Mouse (Mus musculus) midbrain, embryonic 13.5 days (tissue): ENCODE data around the gene Plk3. TPM values are rescaled to one million over a fixed set of nuclear protein-coding genes. Genes with fewer than 3 reads are reported as not detected.

Source experiments
- ATAC-seq: fragments of 200-750 bp; cut with Nextera tagmentation; 2 replicates; pipeline ENCODE4 v1.8.0; 2017; ENCODE audit warnings: mild to moderate bottlenecking, moderate TSS enrichment, moderate library complexity
- H3K27ac ChIP-seq: fragments of 300-500 bp; sonication (generic); 2 replicates; pipeline ENCODE4 v1.5.1; 2015; ENCODE audit warnings: inconsistent platforms, mild to moderate bottlenecking, moderate library complexity
- H3K27me3 ChIP-seq: fragments of 300-500 bp; sonication (generic); 2 replicates; pipeline ENCODE4 v1.6.1; 2015; ENCODE audit warnings: mild to moderate bottlenecking, inconsistent platforms
- H3K36me3 ChIP-seq: fragments of 300-500 bp; sonication (generic); 2 replicates; pipeline ENCODE4 v1.6.1; 2015; ENCODE audit warnings: mild to moderate bottlenecking, inconsistent platforms
- H3K4me1 ChIP-seq: fragments of 300-500 bp; sonication (generic); replicated peaks from 2 replicates; pipeline ENCODE4 v1.6.1; 2015; ENCODE audit warnings: inconsistent platforms
- H3K4me2 ChIP-seq: fragments of 300-500 bp; sonication (generic); replicated peaks from 2 replicates; pipeline ENCODE4 v1.6.1; 2015; ENCODE audit warnings: moderate library complexity, mild to moderate bottlenecking, inconsistent platforms
- H3K4me3 ChIP-seq: fragments of 300-500 bp; sonication (generic); replicated peaks from 2 replicates; pipeline ENCODE4 v1.5.1; 2015; ENCODE audit warnings: mild to moderate bottlenecking, inconsistent platforms
- H3K9ac ChIP-seq: fragments of 300-500 bp; sonication (generic); replicated peaks from 2 replicates; pipeline ENCODE4 v1.6.1; 2015; ENCODE audit warnings: mild to moderate bottlenecking, inconsistent platforms
- H3K9me3 ChIP-seq: fragments of 300-500 bp; sonication (generic); 2 replicates; pipeline ENCODE4 v1.6.1; 2016; ENCODE audit warnings: mild to moderate bottlenecking, inconsistent platforms
- WGBS: fragments of 180-500 bp; shearing (Covaris S2); methylation state at CpG from one replicate; pipeline ENCODE4 v1.1.7; 2015; 5-methylcytosine and 5-hydroxymethylcytosine counted together
- polyA plus RNA-seq: library from polyadenylated mRNA; unstranded; fragments of >200 nt; fragmentation: Nextera tagmentation; extraction: Ambion mirVana; gene quantifications from 2 replicates; pipeline ENCODE4 v1.2.1, GENCODE M21; 2015

The Plk3 gene
- polyA plus RNA-seq, 1 experiment from 2014 or later = 18.6 TPM

- H3K27ac ChIP-seq = no peak overlapping the region
- WGBS = 88% methylated on average over 6 of the region's 6 CpGs
- H3K9ac ChIP-seq = no peak overlapping the region
- H3K36me3 ChIP-seq = peaks cover 63% of the 10 kb centered on the region
- no peak overlapping the region for H3K4me2 ChIP-seq
- H3K4me3 ChIP-seq = no peak overlapping the region
- peaks cover 27% of the 10 kb centered on the region for H3K4me1 ChIP-seq
- H3K27me3 ChIP-seq = no peaks in the 10 kb centered on the region
- H3K9me3 ChIP-seq = no peaks in the 10 kb centered on the region
- ATAC-seq = no peak
Observed at GRCm38 (mm10) chr4:117150212-117150733, 16.5 kb upstream of the Plk3 start.

GRCm38 (mm10) chr4:117149291-117150211 lies 15.8 kb upstream of the Plk3 start:
- ATAC-seq = no peak
- no peaks in the 10 kb centered on the region for H3K27me3 ChIP-seq
- no peak overlapping the region for H3K27ac ChIP-seq
- H3K9me3 ChIP-seq = no peaks in the 10 kb centered on the region
- peaks cover 61% of the 10 kb centered on the region for H3K36me3 ChIP-seq
- no peak overlapping the region for H3K4me3 ChIP-seq
- H3K4me2 ChIP-seq = no peak overlapping the region
- WGBS = 70% methylated on average over 6 of the region's 6 CpGs
- no peak overlapping the region for H3K9ac ChIP-seq
- peaks cover 20% of the 10 kb centered on the region for H3K4me1 ChIP-seq

- Histone ChIP-seq H3K36me3 (peaks cover 53% of the 10 kb centered on the region), H3K9ac (no peak overlapping the region), H3K27ac (no peak overlapping the region), H3K4me3 (no peak overlapping the region), H3K9me3 (no peaks in the 10 kb centered on the region), H3K4me2 (no peak overlapping the region), H3K27me3 (no peaks in the 10 kb centered on the region), H3K4me1 (peaks cover 13% of the 10 kb centered on the region)
- WGBS = 70% methylated on average over 24 of the region's 24 CpGs
- 0 out of 2 replicates have a peak, but pooled peaks have one; percentile 31 for ATAC-seq
Observed at GRCm38 (mm10) chr4:117148815-117149214, 15.1 kb upstream of the Plk3 start.

GRCm38 (mm10) chr4:117148047-117148713 lies 14.4 kb upstream of the Plk3 start:
- peaks cover 47% of the 10 kb centered on the region for H3K36me3 ChIP-seq

GRCm38 (mm10) chr4:117146176-117146575 lies 12.4 kb upstream of the Plk3 start:
- Histone ChIP-seq H3K4me2 (no peak overlapping the region), H3K4me1 (no peaks in the 10 kb centered on the region), H3K9ac (no peak overlapping the region), H3K27me3 (peaks cover 6% of the 10 kb centered on the region; the same call in 1 of the 2 replicates), H3K4me3 (no peak overlapping the region), H3K36me3 (peaks cover 29% of the 10 kb centered on the region), H3K27ac (no peak overlapping the region), H3K9me3 (no peaks in the 10 kb centered on the region)
- 32% methylated on average over 15 of the region's 15 CpGs for WGBS
- no peak for ATAC-seq

More at GRCm38 (mm10) chr4:117148047-117148713, 14.4 kb upstream of the Plk3 start:
- H3K4me2 ChIP-seq = no peak overlapping the region
- H3K4me1 ChIP-seq = peaks cover 7% of the 10 kb centered on the region; the same call in 1 of the 2 replicates
- WGBS = 86% methylated on average over 18 of the region's 18 CpGs
- ATAC-seq = no peak
- H3K27ac ChIP-seq = no peak overlapping the region
- H3K9me3 ChIP-seq = no peaks in the 10 kb centered on the region
- no peak overlapping the region for H3K9ac ChIP-seq
- H3K4me3 ChIP-seq = no peak overlapping the region
- peaks cover under 1% of the 10 kb centered on the region; the same call in 1 of the 2 replicates for H3K27me3 ChIP-seq

GRCm38 (mm10) chr4:117145248-117145647 lies 11.5 kb upstream of the Plk3 start:
- Histone ChIP-seq H3K4me1 (no peaks in the 10 kb centered on the region), H3K4me2 (no peak overlapping the region), H3K9ac (no peak overlapping the region), H3K4me3 (no peak overlapping the region), H3K36me3 (peaks cover 20% of the 10 kb centered on the region), H3K27me3 (peaks cover 6% of the 10 kb centered on the region; the same call in 1 of the 2 replicates), H3K27ac (no peak overlapping the region), H3K9me3 (no peaks in the 10 kb centered on the region)
- 93% methylated on average over 13 of the region's 13 CpGs for WGBS
- no peak for ATAC-seq

DNA sequence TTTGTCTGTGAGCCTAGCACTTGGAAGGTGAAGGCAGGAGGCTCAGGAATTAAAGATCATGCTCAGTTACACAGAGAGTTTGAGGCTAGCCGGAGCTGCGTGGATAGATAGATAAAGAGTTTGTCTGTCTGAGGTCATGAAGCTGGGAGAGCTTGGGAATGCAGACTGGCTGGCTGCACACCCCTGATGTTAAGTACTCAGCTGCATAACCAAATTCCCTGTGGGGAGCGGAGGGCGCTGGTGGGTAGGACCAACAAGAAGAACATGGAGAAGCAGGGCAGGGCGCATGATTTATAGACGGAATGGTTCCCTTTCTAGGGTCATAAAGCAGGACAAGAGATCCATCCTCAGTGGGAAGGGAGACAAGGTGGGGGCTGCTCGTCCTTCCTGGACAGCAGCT lies 9.3 kb upstream of the Plk3 start:
- peaks cover 6% of the 10 kb centered on the region; the same call in 1 of the 2 replicates for H3K27me3 ChIP-seq
- WGBS = 67% methylated on average over 7 of the region's 7 CpGs
- no peaks in the 10 kb centered on the region for H3K4me1 ChIP-seq
- no peaks in the 10 kb centered on the region for H3K36me3 ChIP-seq
- no peak overlapping the region for H3K4me2 ChIP-seq
- no peak overlapping the region for H3K9ac ChIP-seq
- no peak for ATAC-seq
- no peak overlapping the region for H3K4me3 ChIP-seq
- no peak overlapping the region for H3K27ac ChIP-seq
- H3K9me3 ChIP-seq = no peaks in the 10 kb centered on the region

GRCm38 (mm10) chr4:117140613-117141012 lies 6.8 kb upstream of the Plk3 start:
- H3K4me1 ChIP-seq = no peaks in the 10 kb centered on the region
- peaks cover 6% of the 10 kb centered on the region; the same call in 1 of the 2 replicates for H3K27me3 ChIP-seq
- H3K36me3 ChIP-seq = no peaks in the 10 kb centered on the region
- ATAC-seq = no peak
- H3K4me2 ChIP-seq = no peak overlapping the region
- WGBS = 36% methylated on average over 4 of the region's 4 CpGs
- H3K9ac ChIP-seq = no peak overlapping the region
- no peak overlapping the region for H3K4me3 ChIP-seq
- H3K9me3 ChIP-seq = no peaks in the 10 kb centered on the region
- no peak overlapping the region for H3K27ac ChIP-seq

DNA sequence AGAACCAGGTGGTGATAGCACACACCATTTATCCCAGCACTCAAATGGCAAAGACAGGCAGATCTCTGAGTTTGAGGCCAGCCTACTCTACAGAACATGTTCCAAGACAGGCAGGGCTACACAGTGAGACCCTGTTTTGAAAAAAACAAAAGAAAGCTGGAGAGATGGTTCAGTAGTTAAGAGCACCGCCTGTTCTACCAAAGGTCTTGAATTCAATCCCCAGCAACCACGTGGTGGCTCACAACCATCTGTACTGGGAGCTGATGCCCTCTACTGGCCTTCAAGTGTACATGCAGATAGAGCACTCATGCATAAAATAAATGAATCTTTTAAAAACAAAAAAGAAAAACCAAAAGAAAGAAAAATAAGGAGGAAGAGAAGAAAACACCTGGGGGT lies 5.5 kb upstream of the Plk3 start:
- H3K36me3 ChIP-seq = no peaks in the 10 kb centered on the region
- no peak overlapping the region for H3K27ac ChIP-seq
- 1% methylated on average over 2 of the region's 2 CpGs for WGBS
- H3K4me3 ChIP-seq = no peak overlapping the region
- H3K4me2 ChIP-seq = no peak overlapping the region
- peaks cover 8% of the 10 kb centered on the region for H3K4me1 ChIP-seq
- H3K9ac ChIP-seq = no peak overlapping the region
- no peak for ATAC-seq
- H3K9me3 ChIP-seq = no peaks in the 10 kb centered on the region
- H3K27me3 ChIP-seq = peaks cover 6% of the 10 kb centered on the region; the same call in 1 of the 2 replicates

GRCm38 (mm10) chr4:117138295-117139216 lies 4.8 kb upstream of the Plk3 start:
- 72% methylated on average over 16 of the region's 17 CpGs for WGBS
- Histone ChIP-seq H3K9me3 (no peaks in the 10 kb centered on the region), H3K27me3 (peaks cover 6% of the 10 kb centered on the region; the same call in 1 of the 2 replicates), H3K9ac (no peak overlapping the region), H3K4me2 (no peak overlapping the region), H3K27ac (no peak overlapping the region), H3K4me1 (peaks cover 10% of the 10 kb centered on the region), H3K36me3 (no peaks in the 10 kb centered on the region), H3K4me3 (no peak overlapping the region)
- ATAC-seq = no peak

DNA sequence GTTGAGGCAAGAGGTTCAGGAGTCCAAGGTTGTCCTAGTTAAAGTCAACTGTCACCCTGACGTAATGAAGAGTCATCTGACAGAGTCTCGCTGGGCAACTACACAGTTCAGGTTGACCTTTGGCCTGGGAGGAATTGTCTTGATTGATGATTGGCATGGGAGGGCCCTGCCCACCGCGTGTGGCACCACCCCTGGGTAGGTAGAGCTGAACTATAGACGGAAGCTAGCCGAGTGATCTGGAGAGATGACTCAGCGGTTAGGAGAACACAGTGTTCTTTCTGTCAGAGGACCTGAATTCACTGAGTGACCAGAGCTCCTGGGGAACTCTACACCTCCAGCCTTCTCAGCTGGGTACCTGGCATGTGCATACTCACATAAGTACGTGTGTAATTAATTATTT lies 2.3 kb upstream of the Plk3 start:
- peaks cover 33% of the 10 kb centered on the region for H3K4me1 ChIP-seq

More for the DNA sequence above, 2.3 kb upstream of the Plk3 start:
- Histone ChIP-seq H3K9me3 (no peaks in the 10 kb centered on the region), H3K27me3 (no peaks in the 10 kb centered on the region; the same call in 1 of the 2 replicates), H3K27ac (no peak overlapping the region), H3K4me3 (no peak overlapping the region), H3K36me3 (no peaks in the 10 kb centered on the region), H3K4me2 (no peak overlapping the region), H3K9ac (no peak overlapping the region)
- WGBS = 18% methylated on average over 8 of the region's 8 CpGs
- ATAC-seq = no peak
